Mouse (Mus musculus) kidney, postnatal 0 days (tissue): ENCODE measurements around the gene Gm42906. TPM values are rescaled to one million over a fixed set of nuclear protein-coding genes. Genes with fewer than 3 reads are reported as not detected.

Experiments
- ATAC-seq: fragments of 200-750 bp; cut with Nextera tagmentation; replicated peaks from 2 replicates; pipeline ENCODE4 v1.8.0; 2017; ENCODE audit warnings: low read depth, moderate number of reproducible peaks, moderate TSS enrichment, moderate library complexity; ENCODE audit not compliant: low FRiP score
- DNase-seq: peaks from one replicate; pipeline ENCODE4 v3.0.0-alpha.2; 2016; ENCODE audit warnings: low spot score
- H3K27ac ChIP-seq: fragments of 300-500 bp; sonication (generic); 2 replicates; pipeline ENCODE4 v1.5.1; 2014; ENCODE audit warnings: mild to moderate bottlenecking
- H3K27me3 ChIP-seq: fragments of 300-500 bp; sonication (generic); 2 replicates; pipeline ENCODE4 v1.6.1; 2014; ENCODE audit warnings: low read length, mixed read lengths; ENCODE audit not compliant: insufficient read depth
- H3K36me3 ChIP-seq: fragments of 300-500 bp; sonication (generic); 2 replicates; pipeline ENCODE4 v1.6.1; 2014; ENCODE audit warnings: low read length, mixed read lengths; ENCODE audit not compliant: insufficient read depth
- H3K4me1 ChIP-seq: fragments of 300-500 bp; sonication (generic); replicated peaks from 2 replicates; pipeline ENCODE4 v1.6.1; 2014; ENCODE audit warnings: antibody characterized with exemption, low read length, mixed read lengths; ENCODE audit not compliant: insufficient read depth
- H3K4me2 ChIP-seq: fragments of 300-500 bp; sonication (generic); 2 replicates; pipeline ENCODE4 v1.6.1; 2014; ENCODE audit warnings: mild to moderate bottlenecking, low read length, moderate library complexity, mixed read lengths
- H3K4me3 ChIP-seq: fragments of 300-500 bp; sonication (generic); replicated peaks from 2 replicates; pipeline ENCODE4 v1.5.1; 2014; ENCODE audit warnings: low read depth, low read length
- H3K9ac ChIP-seq: fragments of 300-500 bp; sonication (generic); 2 replicates; pipeline ENCODE4 v1.6.1; 2014; ENCODE audit warnings: low read depth, low read length
- H3K9me3 ChIP-seq: fragments of 300-500 bp; sonication (generic); replicated peaks from 2 replicates; pipeline ENCODE4 v1.6.1; 2016; ENCODE audit warnings: low read length, inconsistent platforms, mixed read lengths
- CTCF ChIP-seq: IDR thresholded peaks from 2 replicates; pipeline ENCODE4 v1.5.1; 2016; ENCODE audit warnings: antibody characterized with exemption, low read depth, mild to moderate bottlenecking, moderate library complexity
- WGBS: fragments of 180-500 bp; shearing (Covaris S2); extraction: QIAGEN DNeasy Blood & Tissue Kit; methylation state at CpG from one replicate; pipeline ENCODE4 v1.1.7; 2014; 5-methylcytosine and 5-hydroxymethylcytosine counted together
- polyA plus RNA-seq: library from polyadenylated mRNA; unstranded; fragments of >200 nt; fragmentation: Nextera tagmentation; extraction: Ambion mirVana; gene quantifications from 2 replicates; pipeline ENCODE4 v1.2.1, GENCODE M21; 2015

Gm42906 gene
- polyA plus RNA-seq, 1 experiment from 2014 or later, result not detected

- H3K4me3 ChIP-seq, result no peak overlapping the region
- 75% methylated on average over 2 of the region's 2 CpGs for WGBS
- no peaks in the 10 kb centered on the region for H3K36me3 ChIP-seq
- no peaks in the 10 kb centered on the region for H3K4me1 ChIP-seq
- DNase-seq (no peak), ATAC-seq (no peak)
- H3K9me3 ChIP-seq, result no peaks in the 10 kb centered on the region
- H3K27ac ChIP-seq, result no peak overlapping the region
- TF ChIP-seq CTCF, result no peak
- no peak overlapping the region for H3K4me2 ChIP-seq
- H3K9ac ChIP-seq, result no peak overlapping the region
- H3K27me3 ChIP-seq, result no peaks in the 10 kb centered on the region
Observed at GRCm38 (mm10) chr5:151210060-151210459, 217.9 kb downstream of the Gm42906 start.

GRCm38 (mm10) chr5:151205017-151205416 lies 222.9 kb downstream of the Gm42906 start:
- Histone ChIP-seq H3K4me3 (no peak overlapping the region), H3K9me3 (no peaks in the 10 kb centered on the region), H3K27ac (no peak overlapping the region), H3K4me1 (no peaks in the 10 kb centered on the region), H3K9ac (no peak overlapping the region), H3K4me2 (no peak overlapping the region), H3K27me3 (no peaks in the 10 kb centered on the region), H3K36me3 (no peaks in the 10 kb centered on the region)
- TF ChIP-seq CTCF, result no peak
- ATAC-seq, result no peak
- no peak for DNase-seq
- WGBS, result 90% methylated on average over 4 of the region's 4 CpGs

DNA sequence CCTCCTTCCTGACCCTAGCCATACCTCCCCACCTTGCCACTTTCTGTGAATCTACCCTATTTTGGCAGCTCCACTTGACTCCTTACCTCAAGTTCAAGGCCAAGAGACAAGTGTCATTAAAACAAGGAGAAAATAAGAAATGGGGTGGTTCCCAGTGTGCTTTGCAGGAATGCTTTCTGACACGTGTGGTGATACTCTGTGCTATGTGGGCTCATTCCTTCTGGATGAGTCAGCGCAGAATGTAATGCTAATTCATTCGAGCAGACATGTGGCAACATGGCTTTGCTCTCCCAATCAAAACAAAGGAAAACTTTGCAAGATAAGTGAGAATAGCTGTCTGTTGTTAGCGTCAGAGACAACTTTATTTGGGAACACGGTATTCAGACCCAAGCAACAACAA lies 225.0 kb downstream of the Gm42906 start:
- WGBS, result 43% methylated on average over 5 of the region's 5 CpGs
- no peak overlapping the region for H3K4me2 ChIP-seq
- no peaks in the 10 kb centered on the region for H3K27me3 ChIP-seq
- H3K36me3 ChIP-seq, result no peaks in the 10 kb centered on the region
- DNase-seq (peak; percentile 46), ATAC-seq (no peak; the same call in 1 of the 2 replicates)
- H3K4me3 ChIP-seq, result no peak overlapping the region
- H3K27ac ChIP-seq, result no peak overlapping the region
- H3K4me1 ChIP-seq, result no peaks in the 10 kb centered on the region
- no peak overlapping the region for H3K9ac ChIP-seq
- H3K9me3 ChIP-seq, result no peaks in the 10 kb centered on the region
- no peak for TF ChIP-seq CTCF

DNA sequence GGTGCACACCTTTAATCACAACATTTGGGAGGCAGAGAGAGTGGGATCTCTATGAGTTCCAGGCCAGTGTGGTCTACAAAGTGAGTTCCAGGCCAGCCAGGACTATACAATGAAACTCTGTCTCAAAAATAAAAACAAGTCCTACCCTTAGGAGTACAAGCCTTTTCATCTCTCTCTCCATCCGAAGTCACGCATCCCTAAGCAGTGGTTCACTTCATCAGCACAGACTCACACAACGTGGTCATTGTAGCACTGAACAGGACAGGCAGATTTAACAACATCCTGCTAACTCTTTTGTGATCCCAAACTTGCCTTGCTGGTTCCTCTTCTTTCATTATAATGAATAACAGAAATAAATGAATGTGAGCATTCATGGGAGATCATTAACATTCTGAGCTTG lies 226.7 kb downstream of the Gm42906 start:
- H3K27ac ChIP-seq, result no peak overlapping the region
- no peaks in the 10 kb centered on the region for H3K36me3 ChIP-seq
- DNase-seq, result no peak
- ATAC-seq, result no peak
- no peak for TF ChIP-seq CTCF
- no peaks in the 10 kb centered on the region for H3K9me3 ChIP-seq
- no peak overlapping the region for H3K4me3 ChIP-seq
- no peak overlapping the region for H3K9ac ChIP-seq
- H3K27me3 ChIP-seq, result no peaks in the 10 kb centered on the region
- H3K4me1 ChIP-seq, result no peaks in the 10 kb centered on the region
- WGBS, result 68% methylated on average over 3 of the region's 3 CpGs
- H3K4me2 ChIP-seq, result no peak overlapping the region

GRCm38 (mm10) chr5:151199235-151199634 lies 228.7 kb downstream of the Gm42906 start:
- H3K9me3 ChIP-seq, result no peaks in the 10 kb centered on the region
- H3K9ac ChIP-seq, result no peak overlapping the region
- no peaks in the 10 kb centered on the region for H3K36me3 ChIP-seq
- H3K4me2 ChIP-seq, result no peak overlapping the region
- H3K4me3 ChIP-seq, result no peak overlapping the region
- no peak for DNase-seq
- TF ChIP-seq CTCF, result no peak
- H3K27ac ChIP-seq, result no peak overlapping the region
- H3K27me3 ChIP-seq, result no peaks in the 10 kb centered on the region
- no peak for ATAC-seq
- H3K4me1 ChIP-seq, result no peaks in the 10 kb centered on the region
- 75% methylated on average over 3 of the region's 3 CpGs for whole genome bisulfite sequencing

DNA sequence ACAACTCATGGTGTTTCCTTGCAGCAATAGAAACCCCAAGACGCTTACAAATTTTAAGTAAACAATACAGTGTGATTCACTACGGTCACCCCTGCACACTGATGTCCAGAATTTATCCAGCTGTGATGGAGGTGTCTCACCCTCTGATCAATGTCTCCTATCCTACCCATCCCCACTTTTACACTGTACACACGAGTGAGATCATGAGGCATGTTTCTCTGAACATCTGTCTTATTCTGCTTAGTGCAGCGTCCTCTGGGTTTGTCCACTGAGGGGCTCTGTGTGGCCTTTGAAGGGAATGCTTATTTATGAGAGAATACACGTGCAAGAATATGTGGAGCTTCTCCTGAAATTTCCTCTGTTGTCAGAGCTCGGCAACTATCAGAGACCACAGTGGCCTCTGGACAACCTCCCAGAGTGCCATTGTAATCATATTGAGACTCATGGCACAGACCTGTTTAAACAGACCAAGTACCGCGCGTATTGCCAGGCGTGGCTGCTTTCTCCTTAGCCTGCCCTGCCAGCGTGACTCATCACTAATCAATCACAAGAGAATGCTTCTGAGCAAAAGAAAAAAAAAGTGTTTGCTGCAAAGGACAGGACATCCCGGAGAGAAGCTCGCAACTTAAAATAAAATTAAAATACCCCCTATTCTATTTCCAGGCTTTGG lies 231.2 kb downstream of the Gm42906 start:
- Histone ChIP-seq H3K36me3 (no peaks in the 10 kb centered on the region), H3K9me3 (no peaks in the 10 kb centered on the region), H3K27me3 (no peaks in the 10 kb centered on the region), H3K9ac (no peak overlapping the region), H3K4me3 (no peak overlapping the region), H3K4me1 (no peaks in the 10 kb centered on the region), H3K27ac (no peak overlapping the region), H3K4me2 (no peak overlapping the region)
- no peak for ATAC-seq
- WGBS, result 72% methylated on average over 13 of the region's 13 CpGs
- DNase-seq, result no peak
- no peak for TF ChIP-seq CTCF
